Mouse (Mus musculus) erythroblast, embryonic 14.5 days (primary cell): ENCODE data around the gene Tubg2. TPM values are rescaled to one million over a fixed set of nuclear protein-coding genes. Genes with fewer than 3 reads are reported as not detected.

Experiments
- H3K27me3 ChIP-seq: 2 replicates; pipeline ENCODE4 v1.6.1; 2012; ENCODE audit warnings: inconsistent platforms; ENCODE audit not compliant: control insufficient read depth
- H3K36me3 ChIP-seq: 2 replicates; pipeline ENCODE4 v1.6.1; 2012; ENCODE audit warnings: mild to moderate bottlenecking, inconsistent platforms; ENCODE audit not compliant: control insufficient read depth
- H3K4me1 ChIP-seq: 2 replicates; pipeline ENCODE4 v1.6.1; 2012; ENCODE audit warnings: inconsistent platforms; ENCODE audit not compliant: control insufficient read depth
- H3K4me3 ChIP-seq: replicated peaks from 2 replicates; pipeline ENCODE3; 2012; ENCODE audit warnings: moderate library complexity, mild to moderate bottlenecking, inconsistent platforms
- H3K9me3 ChIP-seq: 2 replicates; pipeline ENCODE4 v1.6.1; 2012; ENCODE audit warnings: low read length, inconsistent platforms, mixed read lengths; ENCODE audit not compliant: control insufficient read depth
- GATA1 ChIP-seq: IDR thresholded peaks from 2 replicates; pipeline ENCODE4 v1.6.1; 2012; ENCODE audit warnings: low read length, inconsistent platforms, mixed read lengths
- TAL1 ChIP-seq: IDR thresholded peaks from 3 replicates; pipeline ENCODE4 v1.6.1; 2012; ENCODE audit warnings: low read length, inconsistent platforms, mixed read lengths
- polyA plus RNA-seq: library from polyadenylated mRNA; stranded (reverse); fragments of >175 nt; gene quantifications from 2 replicates; pipeline ENCODE4 v1.2.3, GENCODE M21; 2012

The Tubg2 gene
- polyA plus RNA-seq, 1 experiment: not detected

- Histone ChIP-seq H3K4me1 (peaks cover 22% of the 10 kb centered on the region), H3K4me3 (no peak overlapping the region), H3K27me3 (peaks cover 25% of the 10 kb centered on the region), H3K36me3 (no peaks in the 10 kb centered on the region), H3K9me3 (peaks cover 2% of the 10 kb centered on the region)
- TF ChIP-seq GATA1 (no peak), TAL1 (no peak)
Observed at GRCm38 (mm10) chr11:101134217-101134865, 21.4 kb upstream of the Tubg2 start.

- Histone ChIP-seq H3K4me1 (peaks cover 5% of the 10 kb centered on the region), H3K4me3 (no peak overlapping the region), H3K36me3 (no peaks in the 10 kb centered on the region), H3K9me3 (no peaks in the 10 kb centered on the region), H3K27me3 (peaks cover 49% of the 10 kb centered on the region)
- TF ChIP-seq TAL1: no peak
- TF ChIP-seq GATA1: no peak
Observed at GRCm38 (mm10) chr11:101137000-101137399, 18.7 kb upstream of the Tubg2 start.

- Histone ChIP-seq H3K27me3 (peaks cover 60% of the 10 kb centered on the region), H3K4me1 (peaks cover 5% of the 10 kb centered on the region), H3K4me3 (no peak overlapping the region), H3K36me3 (no peaks in the 10 kb centered on the region), H3K9me3 (no peaks in the 10 kb centered on the region)
- TF ChIP-seq GATA1: no peak
- TF ChIP-seq TAL1: no peak
Observed at GRCm38 (mm10) chr11:101138536-101139181, 17.0 kb upstream of the Tubg2 start.

- H3K4me3 ChIP-seq: no peak overlapping the region
- no peaks in the 10 kb centered on the region for H3K9me3 ChIP-seq
- no peaks in the 10 kb centered on the region for H3K36me3 ChIP-seq
- peaks cover 7% of the 10 kb centered on the region for H3K4me1 ChIP-seq
- peaks cover 66% of the 10 kb centered on the region for H3K27me3 ChIP-seq
- TF ChIP-seq TAL1: no peak
- TF ChIP-seq GATA1: no peak
Observed at GRCm38 (mm10) chr11:101140164-101140819, 15.4 kb upstream of the Tubg2 start.

- H3K4me1 ChIP-seq: peaks cover 7% of the 10 kb centered on the region
- TF ChIP-seq GATA1 (no peak), TAL1 (no peak)
- H3K9me3 ChIP-seq: no peaks in the 10 kb centered on the region
- peaks cover 66% of the 10 kb centered on the region for H3K27me3 ChIP-seq
- H3K4me3 ChIP-seq: no peak overlapping the region
- no peaks in the 10 kb centered on the region for H3K36me3 ChIP-seq
Observed at GRCm38 (mm10) chr11:101141088-101141487, 14.6 kb upstream of the Tubg2 start.

- no peak for TF ChIP-seq GATA1
- no peak for TF ChIP-seq TAL1
- H3K4me1 ChIP-seq: peaks cover 7% of the 10 kb centered on the region
- H3K27me3 ChIP-seq: peaks cover 66% of the 10 kb centered on the region
- no peak overlapping the region for H3K4me3 ChIP-seq
- H3K9me3 ChIP-seq: no peaks in the 10 kb centered on the region
- H3K36me3 ChIP-seq: no peaks in the 10 kb centered on the region
Observed at GRCm38 (mm10) chr11:101142215-101142967, 13.3 kb upstream of the Tubg2 start.

GRCm38 (mm10) chr11:101143338-101144225, 12.1 kb upstream of the Tubg2 start:
- no peaks in the 10 kb centered on the region for H3K9me3 ChIP-seq
- no peak overlapping the region for H3K4me3 ChIP-seq
- H3K27me3 ChIP-seq: peaks cover 57% of the 10 kb centered on the region
- no peaks in the 10 kb centered on the region for H3K36me3 ChIP-seq
- peaks cover 6% of the 10 kb centered on the region for H3K4me1 ChIP-seq
- no peak for TF ChIP-seq GATA1
- no peak for TF ChIP-seq TAL1

- H3K4me3 ChIP-seq: no peak overlapping the region
- no peaks in the 10 kb centered on the region for H3K36me3 ChIP-seq
- H3K9me3 ChIP-seq: no peaks in the 10 kb centered on the region
- H3K27me3 ChIP-seq: peaks cover 37% of the 10 kb centered on the region
- H3K4me1 ChIP-seq: peaks cover 2% of the 10 kb centered on the region
- TF ChIP-seq TAL1 (no peak), GATA1 (no peak)
Observed at GRCm38 (mm10) chr11:101146377-101146776, 9.3 kb upstream of the Tubg2 start.
